Mouse (Mus musculus): ENCODE measurements around the gene Ankrd13a. TPM values are rescaled to one million over a fixed set of nuclear protein-coding genes. Genes with fewer than 3 reads are reported as not detected.

The Ankrd13a gene
- total and polyA plus RNA-seq, 3 experiments = 73.8 to 123 (median 89.4) TPM

DNA sequence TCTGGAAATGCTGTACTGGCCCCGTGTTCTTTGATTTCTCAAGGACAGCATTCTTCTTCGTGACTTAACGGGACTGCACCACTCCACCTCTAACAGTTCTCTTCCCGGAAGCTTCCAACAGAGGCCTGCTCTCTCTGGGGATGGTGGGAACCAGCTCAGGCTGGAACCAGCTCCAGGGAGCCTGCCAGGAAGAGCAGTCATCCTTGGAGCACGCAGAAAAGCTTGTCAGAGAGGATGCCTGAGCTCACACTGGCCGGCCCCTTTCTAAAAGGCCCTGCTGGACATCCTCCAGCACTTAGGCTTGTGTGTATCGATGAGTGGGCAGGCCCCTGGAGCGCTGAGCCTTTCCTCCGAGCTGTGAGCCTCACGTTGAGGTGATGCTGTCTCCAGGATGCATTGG, 46.3 kb upstream of the Ankrd13a start:
- no peak overlapping the region for H3K4me3 ChIP-seq (replicated peaks in 1 of 3; ENCODE audit: low read depth in 2 of 3, low read length in 2 of 3, poor library complexity in 1 of 3)
- no peak overlapping the region for H3K27ac ChIP-seq (ENCODE audit: insufficient read depth, low read depth)
- in situ Hi-C loops (cut with MboI; ENCODE audit: low pct_ligation_motif_present, low pct_unique_long_range_greater_than_20kb, low sequenced_read_pairs) (no loop called here), dilution Hi-C loops (cut with MboI; ENCODE audit: extremely low pct_ligation_motif_present, extremely low pct_unique_long_range_greater_than_20kb, low sequenced_read_pairs) (no loop called here)
- TF ChIP-seq MYC (IDR thresholded peaks at IDR 0.05; ENCODE audit: low read depth, low read length) (no peak), USF2 (conservative IDR thresholded peaks at IDR 0.05; ENCODE audit: low read depth, low read length) (no peak), KAT2A (IDR thresholded peaks at IDR 0.05; ENCODE audit: insufficient replicate concordance, low read length) (no peak), ETS1 (conservative IDR thresholded peaks at IDR 0.05; ENCODE audit: low read depth, low read length) (no peak), POLR2A (IDR thresholded peaks at IDR 0.05; ENCODE audit: low read depth, low read length) (no peak), CTCF (conservative IDR thresholded peaks at IDR 0.05 in 1 of 2, IDR thresholded peaks at IDR 0.05 in 1 of 2; ENCODE audit: low read depth in 2 of 2, low read length in 2 of 2) (no peak), MEF2A (IDR thresholded peaks at IDR 0.05; ENCODE audit: borderline replicate concordance, low read depth, low read length) (no peak)
- H3K79me2 ChIP-seq (replicated peaks; ENCODE audit: control insufficient read depth, extremely low read depth, insufficient read depth, poor library complexity, severe bottlenecking) = no peaks in the 10 kb centered on the region
- H3K4me1 ChIP-seq (ENCODE audit: control insufficient read depth in 1 of 2, insufficient read depth in 2 of 2) = peaks cover 0 to 36% of the 10 kb centered on the region in 2 experiments; a peak in 2 of 4 replicates
- no peak overlapping the region for H3K4me2 ChIP-seq (ENCODE audit: insufficient read depth, low read depth, poor library complexity, severe bottlenecking)
- H3K9me3 ChIP-seq (replicated peaks; ENCODE audit: low read length) = peaks cover 8% of the 10 kb centered on the region
- H3K36me3 ChIP-seq (replicated peaks in 1 of 2; ENCODE audit: control insufficient read depth in 1 of 2, insufficient read depth in 1 of 2, low read length in 1 of 2) = peaks cover 60 to 86% of the 10 kb centered on the region in 2 experiments
- H3K9ac ChIP-seq (ENCODE audit: insufficient read depth, low read depth) = no peak overlapping the region
- no peaks in the 10 kb centered on the region for H3K27me3 ChIP-seq (replicated peaks)
- DNase-seq (ENCODE audit: extremely low read depth) = no peak

DNA sequence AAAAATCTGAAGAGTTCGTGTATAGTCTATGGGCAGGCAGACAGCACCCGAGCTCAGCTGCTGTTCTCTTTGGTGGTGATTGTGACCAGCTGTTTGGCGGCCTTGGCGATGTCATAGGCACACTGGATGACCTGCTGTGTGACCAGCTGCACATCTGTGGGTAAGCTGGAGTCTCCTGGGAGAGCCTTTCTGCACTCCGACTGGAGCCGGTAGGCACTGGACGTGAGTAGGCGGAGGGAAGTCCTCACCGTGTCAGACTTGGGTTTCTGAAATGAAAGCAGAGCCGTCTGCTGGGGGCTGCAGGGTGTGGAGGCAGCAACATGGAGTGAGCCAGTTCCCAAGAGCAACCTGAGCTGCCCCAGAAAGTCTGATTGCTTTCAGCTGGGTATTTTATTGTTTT, 44.3 kb upstream of the Ankrd13a start:
- Histone ChIP-seq H3K36me3 (replicated peaks in 1 of 2; ENCODE audit: control insufficient read depth in 1 of 2, insufficient read depth in 1 of 2, low read length in 1 of 2) (peaks cover 70 to 90% of the 10 kb centered on the region in 2 experiments), H3K4me1 (ENCODE audit: control insufficient read depth in 1 of 2, insufficient read depth in 2 of 2) (peaks cover 0 to 31% of the 10 kb centered on the region in 2 experiments; a peak in 2 of 4 replicates)

GRCm38 (mm10) chr5:114731498-114731897, 43.0 kb upstream of the Ankrd13a start:
- dilution Hi-C loops (cut with MboI; ENCODE audit: extremely low pct_ligation_motif_present, extremely low pct_unique_long_range_greater_than_20kb, low sequenced_read_pairs) = no loop called here
- Histone ChIP-seq H3K4me2 (ENCODE audit: insufficient read depth, low read depth, poor library complexity, severe bottlenecking) (no peak overlapping the region), H3K9ac (ENCODE audit: insufficient read depth, low read depth) (no peak overlapping the region), H3K4me1 (ENCODE audit: control insufficient read depth in 1 of 2, insufficient read depth in 2 of 2) (peaks cover 0 to 31% of the 10 kb centered on the region in 2 experiments; a peak in 2 of 4 replicates), H3K79me2 (replicated peaks; ENCODE audit: control insufficient read depth, extremely low read depth, insufficient read depth, poor library complexity, severe bottlenecking) (no peaks in the 10 kb centered on the region), H3K4me3 (replicated peaks in 1 of 3; ENCODE audit: low read depth in 2 of 3, low read length in 2 of 3, poor library complexity in 1 of 3) (no peak overlapping the region), H3K36me3 (replicated peaks in 1 of 2; ENCODE audit: control insufficient read depth in 1 of 2, insufficient read depth in 1 of 2, low read length in 1 of 2) (peaks cover 70 to 90% of the 10 kb centered on the region in 2 experiments), H3K27me3 (replicated peaks) (no peaks in the 10 kb centered on the region), H3K27ac (ENCODE audit: insufficient read depth, low read depth) (no peak overlapping the region), H3K9me3 (replicated peaks; ENCODE audit: low read length) (no peaks in the 10 kb centered on the region)
- in situ Hi-C loops (cut with MboI; ENCODE audit: low pct_ligation_motif_present, low pct_unique_long_range_greater_than_20kb, low sequenced_read_pairs) = no loop called here
- no peak for DNase-seq (ENCODE audit: extremely low read depth)
- no peak for TF ChIP-seq CHD1 (IDR thresholded peaks at IDR 0.05; ENCODE audit: low read depth, low read length)
- TF ChIP-seq MAZ (IDR thresholded peaks at IDR 0.05; ENCODE audit: low read depth, low read length) = no peak
- TF ChIP-seq ZC3H11A (IDR thresholded peaks at IDR 0.05; ENCODE audit: low read depth, low read length) = no peak
- TF ChIP-seq IRF4 (IDR thresholded peaks at IDR 0.05; ENCODE audit: low read depth, low read length) = no peak
- no peak for TF ChIP-seq TCF12 (IDR thresholded peaks at IDR 0.05; ENCODE audit: low read depth, low read length)
- TF ChIP-seq MEF2A (IDR thresholded peaks at IDR 0.05; ENCODE audit: borderline replicate concordance, low read depth, low read length) = no peak
- no peak for TF ChIP-seq RCOR1 (conservative IDR thresholded peaks at IDR 0.05; ENCODE audit: low read depth, low read length)
- no peak for TF ChIP-seq JUN (IDR thresholded peaks at IDR 0.05; ENCODE audit: insufficient read depth, low read depth, low read length)
- no peak for TF ChIP-seq EP300 (IDR thresholded peaks at IDR 0.05; ENCODE audit: low read length)
- TF ChIP-seq PAX5 (IDR thresholded peaks at IDR 0.05; ENCODE audit: low read length) = no peak
- no peak for TF ChIP-seq NRF1 (IDR thresholded peaks at IDR 0.05; ENCODE audit: low read depth, low read length)
- TF ChIP-seq ETS1 (conservative IDR thresholded peaks at IDR 0.05; ENCODE audit: low read depth, low read length) = no peak
- TF ChIP-seq POLR2A (IDR thresholded peaks at IDR 0.05; ENCODE audit: low read depth, low read length) = no peak
- no peak for TF ChIP-seq ZMIZ1 (IDR thresholded peaks at IDR 0.05; ENCODE audit: low read depth, low read length)
- no peak for TF ChIP-seq SIN3A (IDR thresholded peaks at IDR 0.05; ENCODE audit: low read length)
- peak; percentile 84 for TF ChIP-seq ZKSCAN1 (IDR thresholded peaks at IDR 0.05; ENCODE audit: borderline replicate concordance, low read depth, low read length)
- no peak for TF ChIP-seq BHLHE40 (IDR thresholded peaks at IDR 0.05; ENCODE audit: low read depth, low read length)
- no peak for TF ChIP-seq KAT2A (IDR thresholded peaks at IDR 0.05; ENCODE audit: insufficient replicate concordance, low read length)
- TF ChIP-seq ELF1 (IDR thresholded peaks at IDR 0.05; ENCODE audit: low read depth, low read length) = no peak
- TF ChIP-seq E2F4 (IDR thresholded peaks at IDR 0.05; ENCODE audit: insufficient replicate concordance, low read depth, low read length) = no peak
- peak in 1 of 2 experiments; percentile 44; a peak in 2 of 4 replicates for TF ChIP-seq CTCF (conservative IDR thresholded peaks at IDR 0.05 in 1 of 2, IDR thresholded peaks at IDR 0.05 in 1 of 2; ENCODE audit: low read depth in 2 of 2, low read length in 2 of 2)

More for the DNA sequence above, 44.3 kb upstream of the Ankrd13a start:
- Histone ChIP-seq H3K9me3 (replicated peaks; ENCODE audit: low read length) (no peaks in the 10 kb centered on the region), H3K27me3 (replicated peaks) (no peaks in the 10 kb centered on the region), H3K79me2 (replicated peaks; ENCODE audit: control insufficient read depth, extremely low read depth, insufficient read depth, poor library complexity, severe bottlenecking) (no peaks in the 10 kb centered on the region), H3K4me2 (ENCODE audit: insufficient read depth, low read depth, poor library complexity, severe bottlenecking) (no peak overlapping the region), H3K9ac (ENCODE audit: insufficient read depth, low read depth) (no peak overlapping the region), H3K27ac (ENCODE audit: insufficient read depth, low read depth) (no peak overlapping the region), H3K4me3 (replicated peaks in 1 of 3; ENCODE audit: low read depth in 2 of 3, low read length in 2 of 3, poor library complexity in 1 of 3) (no peak overlapping the region)
- in situ Hi-C loops (cut with MboI; ENCODE audit: low pct_ligation_motif_present, low pct_unique_long_range_greater_than_20kb, low sequenced_read_pairs) = no loop called here
- dilution Hi-C loops (cut with MboI; ENCODE audit: extremely low pct_ligation_motif_present, extremely low pct_unique_long_range_greater_than_20kb, low sequenced_read_pairs) = no loop called here
- no peak for DNase-seq (ENCODE audit: extremely low read depth)
- TF ChIP-seq MXI1 (IDR thresholded peaks at IDR 0.05; ENCODE audit: low read depth, low read length) (no peak), ETS1 (conservative IDR thresholded peaks at IDR 0.05; ENCODE audit: low read depth, low read length) (peak; percentile 55; the same call in 1 of the 2 replicates), NELFE (IDR thresholded peaks at IDR 0.05; ENCODE audit: low read depth, low read length) (no peak), BHLHE40 (IDR thresholded peaks at IDR 0.05; ENCODE audit: low read depth, low read length) (0 out of 2 replicates have a peak, but pooled peaks have one; percentile 13), RCOR1 (conservative IDR thresholded peaks at IDR 0.05; ENCODE audit: low read depth, low read length) (no peak)

Data from CH12.LX (cell line).